Mouse (Mus musculus) gastrocnemius, adult 2 months (tissue): ENCODE measurements at regions not wholly inside any gene's neighbourhood (a gene's known extent, or its start where the extent isn't known, plus 50 kb on each side); places are given as distances from the start of the nearest gene placed in this dataset.

Source experiments
- DNase-seq: peaks from one replicate; pipeline ENCODE4 v3.0.0; 2022
- H3K27ac ChIP-seq: fragments of 200-600 bp; 2 replicates; pipeline ENCODE4 v1.8.1; 2022; ENCODE audit warnings: mild to moderate bottlenecking
- H3K4me3 ChIP-seq: fragments of 200-600 bp; 2 replicates; pipeline ENCODE4 v1.8.1; 2022; ENCODE audit warnings: mild to moderate bottlenecking, moderate library complexity
- CTCF ChIP-seq: fragments of 200-600 bp; IDR thresholded peaks from 2 replicates; pipeline ENCODE4 v1.8.1; 2022; ENCODE audit warnings: antibody characterized with exemption, mild to moderate bottlenecking, moderate library complexity
- intact Hi-C: fragments of 180-260 bp; cut with DNase I; formaldehyde crosslinking; loops from one replicate; pipeline ENCODE4 v1.15.1; 2025

DNA sequence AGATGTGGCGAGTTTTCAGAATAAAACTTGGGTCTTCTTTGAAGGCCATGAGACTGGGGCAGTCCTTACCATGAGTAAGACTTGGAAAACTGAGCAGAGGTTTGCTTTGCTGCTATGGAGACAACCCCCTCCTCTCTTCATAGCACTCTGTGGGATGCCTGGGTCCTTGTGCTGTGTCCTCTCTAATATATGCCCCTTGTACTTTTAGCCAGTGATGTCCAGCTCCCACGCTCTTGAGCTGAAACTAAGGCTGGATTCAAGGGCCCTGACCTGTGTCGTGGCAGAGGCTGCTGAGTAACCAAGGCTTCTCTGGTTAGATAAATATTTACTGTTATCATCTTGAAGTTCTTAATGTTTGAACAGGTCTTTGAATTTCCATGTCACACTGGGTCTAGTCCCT is 236.8 kb downstream of the Zfp326 start:
- TF ChIP-seq CTCF, result no peak
- no peak for DNase-seq
- H3K4me3 ChIP-seq, result no peak overlapping the region
- intact Hi-C loops, result no loop called here
- no peak overlapping the region for H3K27ac ChIP-seq

DNA sequence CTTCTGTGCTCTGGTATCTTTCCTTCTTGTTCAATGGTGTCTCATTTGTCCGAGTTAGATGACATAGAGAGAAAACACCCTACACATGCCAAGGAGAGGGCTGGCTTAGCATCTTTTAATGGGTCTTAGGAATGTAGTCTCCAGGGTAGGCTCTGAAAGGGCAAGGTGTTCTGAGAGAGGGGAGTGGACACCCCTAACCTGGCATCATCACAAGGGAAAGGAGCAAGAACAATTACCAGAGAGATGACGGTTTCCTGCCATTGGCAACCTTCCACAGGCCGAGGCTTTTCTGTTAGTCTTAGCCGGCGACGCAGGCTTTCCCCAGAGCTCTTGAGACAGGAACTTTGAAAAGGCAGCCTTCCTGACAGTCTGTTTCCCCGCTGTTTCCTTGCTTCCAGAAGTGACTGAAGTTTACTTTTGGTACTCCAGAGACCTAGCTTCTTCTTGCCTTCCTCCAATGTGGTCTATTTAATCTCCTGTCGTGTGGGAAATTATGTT is 232.2 kb downstream of the Zfp326 start:
- intact Hi-C loops, result no loop called here
- DNase-seq, result no peak
- Histone ChIP-seq H3K4me3 (no peak overlapping the region), H3K27ac (no peak overlapping the region)
- TF ChIP-seq CTCF, result no peak

DNA sequence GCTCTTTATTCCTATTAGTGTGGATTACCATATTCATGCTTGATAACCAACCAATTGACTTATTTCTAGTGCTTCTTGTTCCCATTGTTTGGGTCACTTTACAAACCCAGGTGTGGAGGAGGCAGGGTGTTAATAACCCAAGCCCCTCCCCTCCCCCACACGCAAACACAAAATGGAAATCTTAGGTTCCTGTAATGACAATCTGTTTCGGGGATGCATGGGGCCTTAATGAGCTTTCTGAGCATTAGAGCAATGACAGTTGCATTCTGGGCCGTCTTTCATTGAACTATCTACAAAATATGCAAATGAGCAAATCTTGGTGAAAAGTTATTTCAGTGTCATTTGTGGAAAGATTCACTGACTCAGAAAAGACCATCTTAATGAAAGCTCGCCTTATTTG is 225.9 kb downstream of the Zfp326 start:
- no peak for TF ChIP-seq CTCF
- intact Hi-C loops, result no loop called here
- no peak overlapping the region for H3K27ac ChIP-seq
- H3K4me3 ChIP-seq, result no peak overlapping the region
- DNase-seq, result no peak

DNA sequence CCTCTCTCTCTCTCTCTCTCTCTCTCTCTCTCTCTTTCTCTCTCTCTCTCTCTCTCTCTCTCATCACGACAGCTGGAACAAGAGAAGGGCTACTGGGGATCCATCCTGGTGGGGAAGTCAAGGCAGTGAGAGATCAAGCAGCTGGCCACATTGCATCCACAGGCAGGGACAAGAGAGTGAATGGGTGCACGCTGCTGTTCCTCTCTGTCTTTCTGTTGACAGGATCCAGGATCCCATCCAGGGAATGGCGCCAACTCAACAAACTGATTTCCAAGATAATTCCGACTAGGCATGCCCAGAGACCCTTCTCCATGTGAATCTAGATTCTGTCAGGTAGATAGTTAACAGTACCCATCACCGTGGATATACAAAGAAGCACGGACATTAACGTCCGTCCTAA is 222.5 kb downstream of the Zfp326 start:
- DNase-seq, result no peak
- intact Hi-C loops, result no loop called here
- no peak for TF ChIP-seq CTCF
- Histone ChIP-seq H3K4me3 (no peak overlapping the region), H3K27ac (no peak overlapping the region)

DNA sequence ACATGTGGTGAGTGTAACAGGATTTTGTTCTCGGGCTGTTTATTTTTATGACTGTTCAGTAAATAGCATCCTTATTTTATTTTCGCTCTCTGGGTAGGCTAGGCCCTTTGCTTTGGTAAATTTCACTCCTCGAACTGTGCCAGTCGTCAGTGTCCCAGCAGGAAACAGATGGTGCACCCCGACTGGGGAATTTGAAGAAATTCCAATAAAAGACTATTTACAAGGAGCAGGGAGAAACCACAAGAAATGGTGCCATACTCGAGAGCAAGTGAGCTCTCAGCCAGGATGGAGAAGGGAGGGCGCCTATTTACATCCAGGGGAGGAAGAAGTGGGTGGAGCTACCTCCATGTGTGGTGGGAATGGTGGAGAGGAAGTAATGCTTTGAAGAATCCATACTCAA is 213.0 kb downstream of the Zfp326 start:
- Histone ChIP-seq H3K27ac (no peak overlapping the region), H3K4me3 (no peak overlapping the region)
- intact Hi-C loops, result no loop called here
- TF ChIP-seq CTCF, result no peak
- no peak for DNase-seq

DNA sequence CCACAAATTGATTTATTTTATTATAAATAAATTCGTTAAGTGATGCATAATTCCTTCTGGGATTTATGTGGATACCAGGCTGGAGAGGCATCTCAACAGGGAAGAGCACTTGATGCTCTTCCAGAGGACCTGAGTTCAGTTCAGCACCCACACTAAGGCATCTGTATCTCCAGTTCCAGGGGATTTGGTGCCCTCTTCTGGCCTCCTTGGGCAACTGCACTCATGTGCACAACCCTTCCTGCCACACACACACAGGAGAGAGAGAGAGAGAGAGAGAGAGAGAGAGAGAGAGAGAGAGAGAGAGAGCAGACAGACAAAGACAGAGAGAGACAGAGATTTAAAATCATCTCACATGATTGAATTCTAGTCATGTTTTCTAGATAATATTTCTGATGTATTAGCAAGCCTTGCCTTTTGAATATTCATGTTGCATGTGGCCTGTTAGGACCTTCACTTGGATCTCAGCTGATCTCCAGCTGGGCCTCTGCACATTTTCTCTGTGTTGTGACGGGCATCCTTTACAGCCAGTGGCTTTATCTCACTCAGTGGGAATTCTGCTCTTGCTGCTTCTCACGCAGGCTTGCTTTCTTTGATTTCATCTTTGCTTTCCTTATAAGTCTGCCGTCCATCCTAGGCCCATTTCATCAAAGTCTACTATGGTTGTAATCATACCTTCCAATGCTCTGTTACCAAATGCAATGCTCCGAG is 212.3 kb downstream of the Zfp326 start:
- DNase-seq, result no peak
- intact Hi-C loops, result no loop called here
- no peak overlapping the region for H3K4me3 ChIP-seq
- H3K27ac ChIP-seq, result no peak overlapping the region
- no peak for TF ChIP-seq CTCF

DNA sequence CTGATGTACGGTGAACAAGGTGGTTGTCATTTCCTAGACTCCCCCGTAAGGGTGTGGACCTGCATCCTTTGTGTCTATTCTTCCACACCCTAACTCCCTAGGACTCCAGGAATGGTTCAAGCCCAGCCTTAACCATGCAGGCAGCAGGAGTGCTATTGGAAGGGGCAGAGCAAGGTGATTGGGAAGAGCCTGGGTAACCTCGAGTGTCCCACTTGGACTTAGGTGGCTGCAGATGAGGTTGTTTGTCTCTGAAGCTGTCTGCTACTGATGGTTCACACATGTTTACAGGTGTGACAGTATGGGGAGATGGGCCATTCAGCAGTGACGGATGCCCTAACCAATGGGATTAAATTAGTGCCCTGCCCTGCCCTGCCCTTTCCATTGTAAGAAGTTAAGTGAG is 207.4 kb downstream of the Zfp326 start:
- no peak for DNase-seq
- Histone ChIP-seq H3K27ac (no peak overlapping the region), H3K4me3 (no peak overlapping the region)
- no peak for TF ChIP-seq CTCF
- intact Hi-C loops, result no loop called here

DNA sequence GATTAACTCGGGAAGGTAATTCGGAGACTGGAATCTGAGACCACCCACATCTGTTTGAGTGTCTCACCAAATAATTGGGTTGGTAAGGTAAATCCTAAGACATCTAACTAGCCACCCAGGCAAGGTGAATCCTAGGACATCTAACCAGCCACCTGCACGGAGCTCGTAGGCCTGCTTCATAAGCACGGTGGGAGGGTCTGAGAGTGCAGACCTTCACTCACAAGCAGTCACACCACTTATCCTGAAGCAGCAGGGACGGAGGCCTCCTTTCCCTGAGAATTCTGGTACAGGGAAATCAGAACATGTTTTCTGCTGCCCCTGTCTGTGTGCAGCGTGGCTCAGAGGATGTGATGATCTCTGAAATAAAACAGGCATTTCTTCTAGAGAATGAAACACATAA is 206.5 kb downstream of the Zfp326 start:
- H3K4me3 ChIP-seq, result no peak overlapping the region
- no peak for DNase-seq
- no peak for TF ChIP-seq CTCF
- no peak overlapping the region for H3K27ac ChIP-seq
- intact Hi-C loops, result no loop called here

DNA sequence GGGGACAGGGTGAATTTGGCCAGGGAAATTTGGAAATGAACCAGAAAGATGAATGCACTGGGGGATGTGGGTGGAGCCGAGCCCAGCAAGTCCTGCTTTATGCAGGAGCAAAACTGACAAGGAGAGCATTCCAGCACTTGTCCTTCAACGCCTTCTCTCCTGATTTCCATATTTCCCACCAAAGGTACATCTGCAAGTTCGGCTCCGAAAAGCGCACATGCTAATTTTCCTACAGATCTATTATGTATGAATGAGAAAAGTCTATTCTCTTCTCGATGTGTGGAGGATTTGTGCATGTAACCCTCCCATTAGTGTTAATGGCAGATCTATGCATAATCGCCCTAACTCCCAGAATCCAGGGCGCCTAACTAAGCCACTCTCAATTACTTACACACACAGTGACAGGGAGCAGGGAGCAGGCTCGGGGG is 190.8 kb downstream of the Zfp326 start:
- Histone ChIP-seq H3K4me3 (no peak overlapping the region), H3K27ac (no peak overlapping the region)
- no peak for TF ChIP-seq CTCF
- intact Hi-C loops, result no loop called here
- DNase-seq, result no peak

DNA sequence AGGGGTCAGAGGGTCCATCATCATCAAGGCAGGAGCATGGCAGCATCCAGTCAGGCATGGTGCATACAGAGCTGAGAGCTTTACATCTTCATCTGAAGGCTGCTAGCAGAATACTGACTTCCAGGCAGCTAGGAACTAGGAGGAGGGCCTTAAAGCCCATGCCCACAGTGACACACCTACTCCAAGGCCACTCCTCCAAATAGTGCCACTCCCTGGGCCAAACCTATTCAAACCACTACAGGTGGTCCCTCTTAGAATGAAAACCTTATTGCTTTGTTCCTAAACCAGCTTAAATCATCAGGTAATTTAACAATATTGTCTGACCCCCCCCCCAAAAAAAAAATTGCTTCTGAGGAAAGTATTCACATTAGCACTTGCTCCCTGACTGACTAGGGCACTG is 190.3 kb downstream of the Zfp326 start:
- no peak overlapping the region for H3K27ac ChIP-seq
- no peak overlapping the region for H3K4me3 ChIP-seq
- intact Hi-C loops, result no loop called here
- DNase-seq, result no peak
- no peak for TF ChIP-seq CTCF

DNA sequence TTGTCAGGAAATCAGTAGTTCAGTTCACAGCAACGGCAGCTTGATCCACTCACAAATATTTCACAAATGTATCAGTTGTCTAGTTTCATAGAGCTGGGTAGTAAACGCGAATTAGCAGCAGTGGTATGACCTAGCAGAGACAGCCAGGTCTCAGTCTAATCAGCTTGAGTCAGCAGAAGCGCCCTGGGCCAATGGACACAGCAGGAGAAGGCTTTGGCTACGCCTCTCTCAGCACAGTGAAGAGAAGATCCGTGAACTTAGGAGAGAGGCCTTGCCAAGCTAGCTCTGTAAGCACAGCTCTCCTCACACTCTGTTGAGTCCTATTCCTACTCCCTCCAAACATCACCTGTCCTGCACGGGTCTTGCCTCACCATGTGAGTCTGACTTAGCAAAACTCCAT is 188.0 kb downstream of the Zfp326 start:
- Histone ChIP-seq H3K4me3 (no peak overlapping the region), H3K27ac (no peak overlapping the region)
- intact Hi-C loops, result no loop called here
- TF ChIP-seq CTCF, result no peak
- no peak for DNase-seq

DNA sequence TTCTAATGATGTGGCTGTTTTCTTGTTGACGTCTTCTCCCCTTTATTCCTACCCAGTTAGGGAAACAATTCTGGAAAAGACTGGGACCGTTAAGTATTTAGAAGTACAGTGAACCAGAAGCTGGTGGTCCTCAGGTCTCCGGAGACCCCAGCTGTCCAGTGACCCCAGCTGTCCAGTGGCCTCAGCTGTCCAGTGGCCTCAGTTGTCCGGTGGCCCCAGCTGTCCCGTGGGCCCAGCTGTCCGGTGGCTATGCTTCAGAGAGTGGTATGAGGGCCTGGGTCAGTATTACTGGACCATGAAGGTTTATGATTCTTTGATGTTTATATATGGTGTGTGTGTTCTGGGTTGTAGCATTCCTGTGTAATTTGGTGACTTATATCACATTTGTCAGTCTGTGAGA is 186.6 kb downstream of the Zfp326 start:
- DNase-seq, result no peak
- intact Hi-C loops, result no loop called here
- Histone ChIP-seq H3K4me3 (no peak overlapping the region), H3K27ac (no peak overlapping the region)
- TF ChIP-seq CTCF, result no peak

DNA sequence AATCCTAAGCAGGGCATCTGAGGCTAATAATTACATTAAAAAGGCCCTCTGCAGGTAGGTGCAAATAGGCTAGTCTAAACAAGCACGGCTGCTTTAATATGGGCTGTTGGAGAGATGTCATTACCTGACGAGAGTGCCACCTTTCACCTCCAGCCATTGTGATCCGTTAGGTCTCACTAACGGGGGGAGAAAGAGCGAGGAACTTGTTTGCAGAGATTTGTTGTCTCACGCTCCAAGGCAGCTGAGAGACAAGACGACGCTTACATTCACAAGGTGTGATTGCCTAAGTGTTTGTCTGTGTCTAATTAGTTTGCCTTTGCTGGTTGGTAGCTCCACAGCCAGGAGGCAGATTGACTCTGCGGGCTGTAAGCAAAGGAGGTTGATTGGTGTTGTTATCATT is 180.3 kb downstream of the Zfp326 start:
- intact Hi-C loops, result no loop called here
- DNase-seq, result no peak
- H3K27ac ChIP-seq, result no peak overlapping the region
- no peak for TF ChIP-seq CTCF
- H3K4me3 ChIP-seq, result no peak overlapping the region

DNA sequence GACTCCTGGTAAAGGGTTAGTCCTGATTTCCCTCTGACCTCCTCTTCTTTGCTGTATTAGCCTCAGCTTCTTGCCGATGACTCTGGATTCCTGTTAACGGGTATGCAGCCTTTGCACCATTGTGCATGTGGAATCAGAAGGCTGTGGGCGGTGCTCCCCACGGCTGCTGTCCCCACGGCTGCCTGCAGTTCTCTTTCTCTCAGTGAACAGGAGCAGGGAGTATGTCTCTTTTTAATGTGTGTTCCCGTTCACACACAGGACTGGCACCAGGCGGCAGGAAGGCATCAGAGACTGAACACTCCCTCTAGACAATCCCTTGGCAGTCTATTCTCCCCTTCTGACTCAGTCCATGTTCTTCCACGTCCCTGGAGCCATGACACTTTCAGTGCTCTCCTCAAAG is 178.9 kb downstream of the Zfp326 start:
- intact Hi-C loops, result no loop called here
- TF ChIP-seq CTCF, result no peak
- DNase-seq, result no peak
- no peak overlapping the region for H3K27ac ChIP-seq
- H3K4me3 ChIP-seq, result no peak overlapping the region

DNA sequence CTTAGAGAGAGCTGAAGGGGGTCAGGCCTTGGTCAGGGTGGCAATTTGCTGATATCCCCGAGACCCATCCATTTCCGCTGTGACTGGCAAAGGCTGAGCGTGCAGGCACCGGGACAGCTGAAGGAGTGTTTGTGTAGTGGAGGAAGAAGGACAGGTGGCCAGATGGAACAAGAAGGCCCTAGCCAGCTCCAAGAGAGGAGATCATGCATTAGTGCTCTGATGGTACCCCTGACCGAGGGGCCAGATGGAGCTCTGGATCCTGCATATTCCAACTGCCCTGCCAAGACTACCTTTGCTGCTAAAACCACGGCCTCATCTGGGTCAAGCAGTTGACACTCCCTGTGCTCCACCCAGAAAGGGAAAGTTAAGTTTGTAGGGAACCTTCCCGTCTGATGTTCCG is 174.7 kb downstream of the Zfp326 start:
- DNase-seq, result no peak
- no peak for TF ChIP-seq CTCF
- intact Hi-C loops, result no loop called here
- Histone ChIP-seq H3K4me3 (no peak overlapping the region), H3K27ac (no peak overlapping the region)
